Mouse (Mus musculus) ES-E14 (cell line): ENCODE measurements around the gene Coq6.

Source experiments
- HCFC1 ChIP-seq: IDR thresholded peaks from 2 replicates; pipeline ENCODE4 v1.6.1; 2012; ENCODE audit warnings: low read length, inconsistent platforms, borderline replicate concordance; ENCODE audit not compliant: insufficient read depth
- ZNF384 ChIP-seq: IDR thresholded peaks from 2 replicates; pipeline ENCODE4 v1.6.1; 2012; ENCODE audit warnings: low read depth, low read length, inconsistent platforms

GRCm38 (mm10) chr12:84316721-84317621 lies 44.5 kb upstream of the Coq6 start, which contains the start of gene Zfp410:
- TF ChIP-seq ZNF384 (no peak), HCFC1 (0 out of 2 replicates have a peak, but pooled peaks have one; percentile 29)
